Mouse (Mus musculus) CD4-positive, CD25-positive, alpha-beta regulatory T cell, adult 4 months (primary cell): ENCODE results near the gene Gm11213. TPM values are rescaled to one million over a fixed set of nuclear protein-coding genes. Genes with fewer than 3 reads are reported as not detected.

Source experiments
- polyA plus RNA-seq, 2 experiments: library from polyadenylated mRNA; unstranded; fragments of 100-300 nt; shearing (Covaris generic); gene quantifications; one replicate each; pipeline ENCODE4 v1.2.1; 2017

The Gm11213 gene
- polyA plus RNA-seq, 2 experiments from 2014 or later, result not detected

Other genes with a start within 250 kb of the Gm11213 start
- 1 to 10 TPM in 1 of 2 experiments, under 1 TPM in 1; 0.79 to 1.2 TPM for gene Orm3, start 249.1 kb downstream of the Gm11213 start, polyA plus RNA-seq
- gene Orm2, start 242.8 kb downstream of the Gm11213 start, polyA plus RNA-seq, result under 1 TPM in 1 of 2 experiments, not detected in 1; 0.43 TPM
- gene Akna, start 201.9 kb downstream of the Gm11213 start, polyA plus RNA-seq, result 100 to 1,000 TPM in 1 of 2 experiments, 10 to 100 TPM in 1; 95.9 to 158 TPM
- 1 to 10 TPM; 3.4 to 4.0 TPM for gene Whrn, start 109.3 kb downstream of the Gm11213 start, polyA plus RNA-seq
- 100 to 1,000 TPM; 198 to 222 TPM for gene Atp6v1g1, start 60.5 kb downstream of the Gm11213 start, polyA plus RNA-seq
- gene Tmem268, start 46.5 kb downstream of the Gm11213 start, polyA plus RNA-seq, result 10 to 100 TPM; 20.8 to 32.9 TPM
- gene Tex48, start 17.2 kb upstream of the Gm11213 start, polyA plus RNA-seq, result not detected
- gene Gm11214, start 58.1 kb upstream of the Gm11213 start, polyA plus RNA-seq, result under 1 TPM in 1 of 2 experiments, not detected in 1; 0.67 TPM
- gene Tnfsf15, start 139.9 kb upstream of the Gm11213 start, polyA plus RNA-seq, result under 1 TPM; 0.18 to 0.38 TPM